Mouse (Mus musculus): ENCODE results near the gene Hist1h3c. TPM values are rescaled to one million over a fixed set of nuclear protein-coding genes. Genes with fewer than 3 reads are reported as not detected.

Hist1h3c gene
- polyA plus RNA-seq, 1 experiment from 2014 or later, result 9.5 TPM

DNA sequence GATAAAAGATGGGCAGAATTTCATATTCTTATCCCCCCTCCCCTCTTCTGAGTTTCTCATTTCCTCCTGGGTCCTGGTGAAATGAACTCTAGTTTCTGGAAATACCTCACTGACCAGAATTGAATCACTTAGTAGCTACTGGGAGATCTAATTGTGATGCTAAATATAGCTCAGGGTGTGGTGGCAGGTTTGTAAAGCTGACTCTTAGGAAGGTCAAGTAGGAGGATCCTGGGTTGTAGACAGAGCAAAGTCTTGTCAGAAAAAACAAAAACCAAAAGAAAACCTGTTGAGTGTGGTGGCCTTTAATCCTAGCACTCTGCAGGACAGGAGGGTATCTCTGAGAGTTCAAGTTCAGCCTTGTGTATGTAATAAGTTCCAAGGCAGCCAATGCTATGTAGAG, 3.4 kb downstream of the Hist1h3c start:
- peaks cover 46% of the 10 kb centered on the region for H3K4me1 ChIP-seq
- H3K36me3 ChIP-seq, result no peaks in the 10 kb centered on the region
- DNase-seq (ENCODE audit: low spot score), result peak; percentile 9
- H3K4me3 ChIP-seq, result no peak overlapping the region
- peak overlapping the region; percentile 46; the same call in 1 of the 2 replicates for H3K27ac ChIP-seq (replicated peaks)
- H3K9me3 ChIP-seq (replicated peaks), result no peaks in the 10 kb centered on the region
- H3K27me3 ChIP-seq (ENCODE audit: low read depth, poor library complexity, severe bottlenecking), result no peaks in the 10 kb centered on the region

DNA sequence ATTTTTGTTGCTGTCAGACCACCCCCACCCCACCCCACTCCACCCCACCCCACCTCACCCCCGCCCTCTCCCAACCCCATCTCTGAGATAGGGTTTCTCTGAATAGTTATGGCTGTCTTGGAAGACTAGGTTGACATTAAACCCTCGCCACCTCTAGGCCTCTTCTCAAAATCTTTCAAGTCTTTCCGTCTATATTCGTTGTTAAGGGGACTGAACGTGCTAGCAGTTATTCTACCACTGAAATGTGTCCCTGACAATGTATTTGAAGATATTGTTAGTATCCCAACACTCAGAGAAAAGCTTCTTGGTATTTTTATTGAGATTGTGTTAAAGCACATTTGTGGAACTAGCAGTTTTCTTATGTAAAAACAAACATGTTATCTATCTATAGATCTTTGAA, 4.5 kb downstream of the Hist1h3c start:
- peak overlapping the region; percentile 67 for H3K4me3 ChIP-seq
- DNase-seq (ENCODE audit: low spot score), result no peak
- H3K27ac ChIP-seq (replicated peaks), result peak overlapping the region; percentile 96
- H3K36me3 ChIP-seq, result no peaks in the 10 kb centered on the region
- peaks cover 46% of the 10 kb centered on the region for H3K4me1 ChIP-seq
- H3K27me3 ChIP-seq (ENCODE audit: low read depth, poor library complexity, severe bottlenecking), result no peaks in the 10 kb centered on the region
- H3K9me3 ChIP-seq (replicated peaks), result no peaks in the 10 kb centered on the region
- WGBS, result 63% methylated on average over 5 of the region's 5 CpGs

DNA sequence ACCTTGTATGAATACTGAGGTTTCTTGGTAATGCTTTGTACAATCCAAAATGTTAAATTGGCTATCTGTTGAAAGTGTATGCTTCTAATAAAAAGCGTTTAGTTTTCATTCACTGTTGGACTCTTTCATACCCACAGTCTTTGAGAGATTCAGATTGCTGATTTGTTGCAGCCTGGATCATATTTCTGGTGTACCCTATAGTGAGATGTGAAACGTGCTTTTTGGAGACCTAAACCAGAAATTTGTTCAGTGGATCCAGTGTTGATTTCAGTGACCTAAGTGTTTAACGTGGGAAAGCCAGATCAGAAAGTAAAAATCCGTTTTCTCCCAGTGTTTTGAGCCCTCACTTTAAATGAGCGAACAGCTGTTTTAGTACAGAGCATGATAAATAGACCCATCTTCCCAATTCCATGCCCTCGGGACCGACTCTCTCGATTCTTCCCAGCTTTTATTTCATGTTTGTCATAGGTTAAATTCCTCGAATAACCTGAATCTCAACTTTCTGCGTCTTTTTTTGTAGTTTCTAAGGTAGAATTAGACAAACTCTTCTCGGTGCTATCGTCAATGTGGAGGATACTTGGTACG, 5.1 kb downstream of the Hist1h3c start:
- H3K9me3 ChIP-seq (replicated peaks), result no peaks in the 10 kb centered on the region
- 42% methylated on average over 13 of the region's 13 CpGs for WGBS
- peaks cover 46% of the 10 kb centered on the region for H3K4me1 ChIP-seq
- peak overlapping the region; percentile 96 for H3K27ac ChIP-seq (replicated peaks)
- H3K27me3 ChIP-seq (ENCODE audit: low read depth, poor library complexity, severe bottlenecking), result no peaks in the 10 kb centered on the region
- peak overlapping the region; percentile 67 for H3K4me3 ChIP-seq
- peak; percentile 12 for DNase-seq (ENCODE audit: low spot score)
- no peaks in the 10 kb centered on the region for H3K36me3 ChIP-seq

DNA sequence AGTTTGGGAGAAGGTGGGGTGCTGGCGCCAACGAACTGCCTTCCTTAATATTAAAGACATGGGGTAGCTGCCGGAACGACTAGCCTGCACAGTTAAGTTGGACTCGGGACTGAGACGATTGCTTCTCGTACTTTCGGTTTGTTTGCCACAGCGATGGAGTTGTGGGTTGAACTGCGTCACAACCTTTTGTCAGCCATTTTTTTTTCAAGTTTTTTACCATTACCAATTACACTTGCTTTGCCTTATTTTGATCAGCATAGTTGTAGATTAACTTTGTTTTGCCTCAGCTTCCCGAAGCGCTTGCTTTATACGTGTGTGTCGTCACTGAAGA, 5.5 kb downstream of the Hist1h3c start:
- H3K27ac ChIP-seq (replicated peaks), result peak overlapping the region; percentile 96
- peaks cover 45% of the 10 kb centered on the region for H3K4me1 ChIP-seq
- no peak for DNase-seq (ENCODE audit: low spot score)
- H3K36me3 ChIP-seq, result no peaks in the 10 kb centered on the region
- WGBS, result 2% methylated on average over 14 of the region's 14 CpGs
- peak overlapping the region; percentile 67 for H3K4me3 ChIP-seq
- H3K27me3 ChIP-seq (ENCODE audit: low read depth, poor library complexity, severe bottlenecking), result no peaks in the 10 kb centered on the region
- no peaks in the 10 kb centered on the region for H3K9me3 ChIP-seq (replicated peaks)

DNA sequence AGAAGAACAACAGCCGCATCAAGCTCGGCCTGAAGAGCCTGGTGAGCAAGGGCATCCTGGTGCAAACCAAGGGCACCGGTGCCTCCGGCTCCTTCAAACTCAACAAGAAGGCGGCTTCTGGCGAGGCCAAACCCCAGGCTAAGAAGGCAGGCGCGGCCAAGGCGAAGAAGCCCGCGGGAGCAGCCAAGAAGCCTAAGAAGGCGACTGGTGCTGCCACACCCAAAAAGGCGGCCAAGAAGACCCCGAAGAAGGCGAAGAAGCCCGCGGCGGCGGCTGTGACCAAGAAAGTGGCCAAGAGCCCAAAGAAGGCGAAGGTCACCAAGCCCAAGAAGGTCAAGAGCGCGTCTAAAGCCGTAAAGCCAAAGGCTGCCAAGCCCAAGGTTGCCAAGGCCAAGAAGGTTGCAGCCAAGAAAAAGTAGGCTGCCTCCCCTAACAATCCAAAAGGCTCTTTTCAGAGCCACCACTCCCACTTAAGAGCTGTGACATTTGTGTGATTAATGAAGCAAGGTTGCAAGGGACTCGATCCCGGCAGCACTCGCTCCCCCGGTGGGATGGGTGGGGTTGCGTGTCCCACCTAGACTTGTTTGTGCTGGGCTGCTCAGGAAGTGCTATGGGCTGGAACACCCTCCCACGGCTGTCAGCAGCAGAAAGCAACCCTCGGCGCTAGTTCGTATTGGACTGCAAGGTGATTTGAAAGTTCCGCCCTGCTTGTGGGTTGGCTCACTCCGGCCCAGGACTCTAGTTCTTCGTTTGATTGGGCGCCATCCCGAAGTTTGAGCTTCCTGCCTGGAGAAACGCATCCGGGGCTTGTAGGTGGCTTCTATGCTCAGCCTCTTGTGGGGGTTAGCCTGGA, 6.1 kb downstream of the Hist1h3c start:
- peak; percentile 89 for DNase-seq (ENCODE audit: low spot score)
- peak overlapping the region; percentile 96 for H3K27ac ChIP-seq (replicated peaks)
- peak overlapping the region; percentile 67 for H3K4me3 ChIP-seq
- WGBS, result under 1% methylated on average over 39 of the region's 39 CpGs
- H3K27me3 ChIP-seq (ENCODE audit: low read depth, poor library complexity, severe bottlenecking), result no peaks in the 10 kb centered on the region
- H3K4me1 ChIP-seq, result peaks cover 39% of the 10 kb centered on the region
- no peaks in the 10 kb centered on the region for H3K36me3 ChIP-seq
- no peaks in the 10 kb centered on the region for H3K9me3 ChIP-seq (replicated peaks)

DNA sequence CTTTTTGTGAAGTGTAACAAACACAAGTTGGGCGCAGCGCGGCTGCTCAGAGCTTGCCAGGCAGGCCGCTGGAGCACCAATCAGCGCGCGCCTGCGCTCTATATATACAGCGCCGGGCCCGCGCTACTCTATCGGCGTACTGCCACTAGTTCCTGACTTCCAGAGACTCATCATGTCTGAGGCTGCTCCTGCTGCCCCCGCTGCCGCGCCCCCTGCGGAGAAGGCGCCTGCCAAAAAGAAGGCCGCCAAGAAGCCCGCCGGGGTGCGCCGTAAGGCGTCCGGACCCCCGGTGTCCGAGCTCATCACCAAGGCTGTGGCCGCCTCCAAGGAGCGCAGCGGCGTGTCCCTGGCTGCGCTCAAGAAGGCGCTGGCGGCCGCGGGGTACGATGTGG, 6.7 kb downstream of the Hist1h3c start, which contains the start of gene Hist1h1c:
TSS of gene Hist1h1c (plus strand) at position 132 of the 392 bp plus-strand sequence.
- Histone ChIP-seq H3K4me3 (peak within 1 kb of the TSS; percentile 67), H3K9me3 (replicated peaks) (no peaks in the 10 kb centered on the region), H3K36me3 (no peaks in the 10 kb centered on the region), H3K27me3 (ENCODE audit: low read depth, poor library complexity, severe bottlenecking) (no peaks in the 10 kb centered on the region), H3K27ac (replicated peaks) (peak within 1 kb of the TSS; percentile 96), H3K4me1 (peaks cover 34% of the 10 kb centered on the region)
- under 1% methylated on average over 38 of the region's 38 CpGs for WGBS
- peak; percentile 91 for DNase-seq (ENCODE audit: low spot score)

DNA sequence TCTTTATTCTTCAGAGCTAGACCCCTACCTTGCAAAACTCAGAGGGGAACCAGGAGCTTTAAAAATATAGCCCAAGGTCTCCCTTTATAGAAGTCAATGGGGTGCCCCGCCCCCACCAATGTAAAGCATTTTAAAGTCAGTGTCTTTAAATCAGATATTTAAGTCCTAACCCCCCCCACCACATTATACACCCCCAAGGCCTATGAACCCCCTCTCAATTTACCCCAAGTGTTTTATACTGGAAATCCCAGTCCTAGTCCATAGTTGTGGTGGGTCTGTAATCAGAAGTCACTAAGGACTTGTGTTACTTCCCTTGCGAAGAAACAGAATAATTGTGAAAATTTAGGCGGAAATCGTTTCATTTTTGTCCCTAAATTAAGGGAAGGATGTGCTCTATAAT, 7.4 kb downstream of the Hist1h3c start:
- Histone ChIP-seq H3K9me3 (replicated peaks) (no peaks in the 10 kb centered on the region), H3K27me3 (ENCODE audit: low read depth, poor library complexity, severe bottlenecking) (no peaks in the 10 kb centered on the region), H3K4me1 (peaks cover 34% of the 10 kb centered on the region), H3K4me3 (peak overlapping the region; percentile 67), H3K36me3 (no peaks in the 10 kb centered on the region), H3K27ac (replicated peaks) (peak overlapping the region; percentile 96)
- DNase-seq (ENCODE audit: low spot score), result no peak
- WGBS, result 22% methylated on average over 4 of the region's 4 CpGs

DNA sequence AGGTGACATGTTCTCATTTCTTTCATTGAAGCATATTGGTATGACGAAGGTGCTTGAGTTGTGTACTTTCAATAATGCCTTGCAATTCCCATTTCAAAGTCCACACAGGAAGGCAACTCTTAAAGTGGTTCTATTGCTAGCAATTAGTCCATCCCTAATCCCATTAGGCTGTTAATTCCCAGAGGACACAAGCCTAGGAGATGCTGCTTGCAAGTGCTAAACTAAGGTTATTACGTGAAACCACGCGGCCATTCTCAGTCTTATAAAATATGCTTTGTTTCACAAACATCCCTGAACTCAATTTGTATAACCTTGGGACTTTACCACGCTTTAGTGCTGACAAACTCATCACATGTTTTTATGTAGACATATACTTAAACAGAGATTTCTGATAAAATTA, 8.3 kb downstream of the Hist1h3c start:
- Histone ChIP-seq H3K9me3 (replicated peaks) (no peaks in the 10 kb centered on the region), H3K36me3 (no peaks in the 10 kb centered on the region), H3K27me3 (ENCODE audit: low read depth, poor library complexity, severe bottlenecking) (no peaks in the 10 kb centered on the region), H3K27ac (replicated peaks) (peak overlapping the region; percentile 96; the same call in 1 of the 2 replicates), H3K4me3 (no peak overlapping the region), H3K4me1 (peaks cover 32% of the 10 kb centered on the region)
- WGBS, result 81% methylated on average over 5 of the region's 5 CpGs
- no peak for DNase-seq (ENCODE audit: low spot score)

DNA sequence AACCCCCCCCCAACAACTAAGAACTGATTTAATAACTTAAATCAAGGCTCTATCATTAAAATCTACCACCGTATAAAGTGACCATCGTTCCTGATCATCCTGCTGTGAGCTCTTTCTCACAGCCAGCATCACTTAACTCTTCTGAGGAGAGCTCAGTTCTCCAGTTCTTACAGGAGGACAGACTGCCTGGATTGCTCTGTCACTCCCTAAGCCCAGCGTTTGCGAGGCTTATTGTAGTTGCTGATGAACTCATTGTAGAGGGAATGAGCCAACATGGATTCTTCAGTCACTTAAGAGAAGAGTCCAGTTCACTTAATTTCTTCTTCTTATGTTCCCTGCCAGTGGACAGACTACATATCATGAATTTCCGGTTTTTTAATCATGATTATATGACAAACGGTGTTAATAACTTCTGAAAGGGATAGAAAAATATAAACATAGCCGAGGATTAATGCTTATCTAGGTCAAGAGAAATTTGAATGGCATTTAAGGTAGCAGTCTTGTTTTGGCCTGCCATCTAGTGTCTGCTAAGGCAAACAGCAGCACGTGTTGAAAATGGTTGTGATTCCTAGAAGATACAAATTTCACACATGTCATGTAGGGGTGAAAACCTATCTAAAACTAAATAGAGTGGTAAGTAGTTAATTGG, 13.1 kb downstream of the Hist1h3c start:
- no peak overlapping the region for H3K27ac ChIP-seq (replicated peaks)
- no peaks in the 10 kb centered on the region for H3K36me3 ChIP-seq
- H3K9me3 ChIP-seq (replicated peaks), result no peaks in the 10 kb centered on the region
- H3K27me3 ChIP-seq (ENCODE audit: low read depth, poor library complexity, severe bottlenecking), result no peaks in the 10 kb centered on the region
- no peaks in the 10 kb centered on the region for H3K4me1 ChIP-seq
- H3K4me3 ChIP-seq, result no peak overlapping the region
- 31% methylated on average over 8 of the region's 8 CpGs for WGBS
- DNase-seq (ENCODE audit: low spot score), result no peak

DNA sequence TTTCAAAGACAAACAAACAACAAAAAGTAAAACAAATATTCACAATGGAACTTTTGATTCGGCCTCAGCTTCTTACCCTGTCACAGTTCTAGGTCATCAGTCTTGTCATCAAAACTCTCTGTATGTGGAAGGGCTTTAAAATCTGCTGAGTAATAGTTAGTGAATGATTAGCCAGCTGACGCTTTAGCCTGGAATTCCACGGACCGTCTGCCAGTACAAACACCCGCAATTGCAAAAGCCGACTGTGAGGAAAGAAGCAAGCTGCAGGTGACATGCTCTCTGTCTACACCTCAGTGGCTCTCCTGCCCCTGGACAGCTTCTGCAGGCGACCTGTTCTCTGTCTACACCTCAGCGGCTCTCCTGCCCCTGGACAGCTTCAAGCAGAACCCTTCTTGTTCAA, 14.9 kb downstream of the Hist1h3c start:
- Histone ChIP-seq H3K4me3 (no peak overlapping the region), H3K27ac (replicated peaks) (0 out of 2 replicates have a peak overlapping the region, but pooled peaks have one; percentile 33), H3K36me3 (no peaks in the 10 kb centered on the region), H3K9me3 (replicated peaks) (no peaks in the 10 kb centered on the region), H3K4me1 (no peaks in the 10 kb centered on the region), H3K27me3 (ENCODE audit: low read depth, poor library complexity, severe bottlenecking) (no peaks in the 10 kb centered on the region)
- DNase-seq (ENCODE audit: low spot score), result peak; percentile 11
- WGBS, result 67% methylated on average over 8 of the region's 8 CpGs

DNA sequence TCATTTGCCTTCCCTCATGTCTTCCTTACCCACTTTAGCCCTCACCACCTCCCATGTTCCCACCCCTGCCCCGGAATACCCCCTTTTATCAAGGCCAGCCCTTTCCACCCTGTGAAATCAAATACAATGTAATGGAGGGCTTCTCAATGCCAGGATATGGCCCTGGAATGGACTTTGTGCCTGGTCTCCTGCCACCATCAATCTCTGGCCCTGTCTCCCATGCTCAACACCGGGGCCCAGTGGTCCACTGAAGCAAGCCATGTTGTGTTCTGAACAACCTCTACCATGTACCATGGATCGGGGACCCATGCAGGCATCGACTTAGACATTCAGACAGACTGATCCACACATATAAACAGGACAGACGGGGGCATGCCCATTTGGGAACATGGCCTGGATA, 15.7 kb downstream of the Hist1h3c start:
- Histone ChIP-seq H3K4me3 (no peak overlapping the region), H3K36me3 (no peaks in the 10 kb centered on the region), H3K27me3 (ENCODE audit: low read depth, poor library complexity, severe bottlenecking) (no peaks in the 10 kb centered on the region), H3K4me1 (peaks cover 3% of the 10 kb centered on the region), H3K27ac (replicated peaks) (no peak overlapping the region), H3K9me3 (replicated peaks) (no peaks in the 10 kb centered on the region)
- 95% methylated on average over 5 of the region's 5 CpGs for WGBS
- peak; percentile 6 for DNase-seq (ENCODE audit: low spot score)

DNA sequence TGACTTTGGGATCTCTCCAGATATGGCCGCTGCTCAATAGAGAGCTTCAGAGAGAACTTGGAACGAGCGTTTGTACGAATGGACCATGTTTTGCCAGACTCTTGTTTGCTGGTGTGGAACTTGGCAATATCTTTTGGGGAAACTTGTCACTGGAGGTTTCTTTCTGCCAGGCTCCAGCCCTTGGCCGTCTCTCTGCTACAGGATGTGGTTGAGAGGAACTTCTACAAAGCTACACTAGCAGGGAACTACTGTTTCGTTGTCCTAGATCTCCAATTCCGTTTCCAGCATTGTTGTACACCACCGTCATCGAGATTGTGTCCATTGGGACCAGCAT, 16.2 kb downstream of the Hist1h3c start:
- Histone ChIP-seq H3K27me3 (ENCODE audit: low read depth, poor library complexity, severe bottlenecking) (no peaks in the 10 kb centered on the region), H3K9me3 (replicated peaks) (no peaks in the 10 kb centered on the region), H3K36me3 (no peaks in the 10 kb centered on the region), H3K4me1 (peaks cover 6% of the 10 kb centered on the region), H3K27ac (replicated peaks) (no peak overlapping the region), H3K4me3 (no peak overlapping the region)
- WGBS, result 91% methylated on average over 9 of the region's 9 CpGs
- no peak for DNase-seq (ENCODE audit: low spot score)
